Mouse (Mus musculus) fat pad, adult 2 months (tissue): ENCODE results near the gene Emc3.

Source experiments
- DNase-seq: peaks from one replicate; pipeline ENCODE4 v3.0.0-alpha.2; 2011; ENCODE audit warnings: low read depth, low spot score; ENCODE audit errors: extremely low read depth

Gene Emc3

GRCm38 (mm10) chr6:113495071-113495675 lies 36.3 kb downstream of the Emc3 start:
- DNase-seq, result no peak

- no peak for DNase-seq
Measured at GRCm38 (mm10) chr6:113494258-113494788, 37.1 kb downstream of the Emc3 start.

GRCm38 (mm10) chr6:113492101-113492864 lies 39.2 kb downstream of the Emc3 start:
- DNase-seq, result no peak

- DNase-seq, result no peak
Measured at GRCm38 (mm10) chr6:113489410-113489809, 42.0 kb downstream of the Emc3 start.

GRCm38 (mm10) chr6:113487125-113487576 lies 44.3 kb downstream of the Emc3 start:
- DNase-seq, result peak; percentile 80

- no peak for DNase-seq
Measured at GRCm38 (mm10) chr6:113483729-113484128, 47.7 kb downstream of the Emc3 start.

- DNase-seq, result peak; percentile 85
Measured at GRCm38 (mm10) chr6:113483100-113483615, 48.3 kb downstream of the Emc3 start, which contains the start of gene Creld1. TSS of gene Creld1 (plus strand) at chr6:113483297.

- DNase-seq, result no peak
Measured at GRCm38 (mm10) chr6:113482477-113483099, 48.9 kb downstream of the Emc3 start.

- DNase-seq, result peak; percentile 99
Measured at GRCm38 (mm10) chr6:113480555-113481373, 50.7 kb downstream of the Emc3 start.

- DNase-seq, result no peak
Measured at GRCm38 (mm10) chr6:113478906-113479305, 52.5 kb downstream of the Emc3 start.

GRCm38 (mm10) chr6:113477353-113477752 lies 54.1 kb downstream of the Emc3 start:
- DNase-seq, result no peak

GRCm38 (mm10) chr6:113473715-113474114 lies 57.7 kb downstream of the Emc3 start:
- no peak for DNase-seq

GRCm38 (mm10) chr6:113473246-113473645 lies 58.2 kb downstream of the Emc3 start:
- no peak for DNase-seq

GRCm38 (mm10) chr6:113472061-113472460 lies 59.4 kb downstream of the Emc3 start:
- DNase-seq, result no peak

- peak; percentile 61 for DNase-seq
Measured at GRCm38 (mm10) chr6:113471297-113471936, 60.0 kb downstream of the Emc3 start, which contains the start of gene Il17rc. TSS of gene Il17rc (plus strand) at chr6:113471427.

GRCm38 (mm10) chr6:113469432-113469831 lies 62.0 kb downstream of the Emc3 start:
- no peak for DNase-seq

GRCm38 (mm10) chr6:113469021-113469420 lies 62.4 kb downstream of the Emc3 start:
- DNase-seq, result no peak

- DNase-seq, result no peak
Measured at GRCm38 (mm10) chr6:113468512-113468911, 62.9 kb downstream of the Emc3 start.

GRCm38 (mm10) chr6:113465602-113466001 lies 65.8 kb downstream of the Emc3 start:
- no peak for DNase-seq
